Mouse (Mus musculus) regulatory T cell (primary cell): ENCODE results near the gene Slc46a3.
"Not testable (repeated sequence)": the region's sequence is repeated elsewhere in the genome, so short reads cannot be mapped to it uniquely, and the experiment has no call there.

Experiments
- in situ Hi-C: fragments of 300-600 bp; cut with MboI, MseI; formaldehyde crosslinking; loops from one replicate; pipeline ENCODE4 v1.15.1; 2025; ENCODE audit warnings: high pct_unique_total_duplicates

Gene Slc46a3

DNA sequence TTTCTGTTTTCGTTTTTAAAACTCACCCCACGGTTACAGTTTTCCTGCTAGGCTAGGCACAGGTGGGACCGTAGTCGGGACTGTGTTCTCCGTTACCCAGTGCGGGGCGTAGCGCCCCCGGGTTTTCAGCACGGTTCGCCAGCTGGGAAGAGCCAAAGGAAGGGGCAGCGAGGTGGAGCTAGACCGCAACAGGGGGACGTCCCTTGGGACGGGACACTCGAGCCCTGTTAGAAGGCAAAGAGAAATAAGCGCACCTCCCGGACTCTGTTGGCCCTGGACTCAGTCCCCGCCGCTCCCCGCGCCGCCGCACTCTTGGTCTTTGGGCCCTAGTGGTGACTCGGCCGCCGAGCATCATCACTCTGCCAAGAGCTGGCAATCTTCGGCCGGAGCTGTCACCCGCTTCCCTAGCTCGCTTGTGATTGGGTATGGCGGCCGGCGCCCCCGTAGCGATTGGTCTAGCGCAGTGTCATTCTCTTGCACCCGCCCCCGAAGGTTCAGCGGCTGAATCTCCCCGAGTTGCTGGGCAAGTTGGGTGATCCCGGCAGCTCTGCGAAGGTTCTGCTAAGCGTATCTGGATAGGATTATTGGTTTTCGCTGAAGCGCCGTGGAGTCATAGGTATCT, at the start of gene Slc46a3:
TSS of gene Slc46a3 (minus strand) at position 361 of the 622 bp plus-strand sequence.
- in situ Hi-C loops: no loop called here

- in situ Hi-C loops: loop anchor here (25.0 kb wide), 1 partner anchor 1652 kb away; no protein-coding TSS in a partner anchor
Observed at GRCm38 (mm10) chr5:147939226-147939625, 44.6 kb upstream of the Slc46a3 start.

GRCm38 (mm10) chr5:147935096-147935495, 40.5 kb upstream of the Slc46a3 start:
- in situ Hi-C loops: loop anchor here (25.0 kb wide), 1 partner anchor 1648 kb away; no protein-coding TSS in a partner anchor

DNA sequence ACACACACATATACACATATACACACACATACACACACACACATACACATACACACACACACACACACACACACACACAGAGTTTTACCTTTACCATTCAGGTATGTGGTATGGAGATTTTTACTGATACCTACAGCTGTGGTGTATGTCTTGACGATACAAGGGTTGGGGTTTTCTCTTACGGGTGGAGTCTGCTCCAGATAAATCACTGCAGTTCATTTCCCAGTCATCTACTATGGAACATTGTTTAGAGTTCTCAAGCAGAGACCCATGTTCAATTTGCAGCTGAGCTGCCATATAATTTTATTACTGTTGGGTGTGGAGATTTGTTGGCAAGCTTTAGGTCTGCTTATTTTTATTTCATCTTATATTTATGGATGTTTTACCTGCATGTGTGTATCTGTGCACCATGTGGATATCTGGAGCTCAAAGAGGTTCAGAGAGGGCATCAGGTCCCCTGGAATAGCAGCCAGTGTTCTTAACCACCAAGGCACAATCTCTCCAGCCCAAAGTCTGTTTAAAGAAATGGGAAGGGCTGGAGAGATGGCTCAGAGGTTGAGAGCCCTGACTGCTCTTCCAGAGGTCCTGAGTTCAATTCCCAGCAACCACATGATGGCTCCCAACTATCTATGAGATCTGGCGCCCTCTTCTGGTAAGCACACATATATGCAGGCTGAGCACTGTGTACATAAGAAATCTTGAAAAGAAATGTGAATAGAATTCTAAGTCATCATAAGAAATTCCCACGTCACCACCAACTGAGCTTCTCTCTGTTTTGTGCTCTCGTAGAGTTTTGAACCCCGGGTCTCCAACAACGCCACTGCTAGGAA, 34.3 kb upstream of the Slc46a3 start:
- in situ Hi-C loops: loop anchor here (25.0 kb wide), 1 partner anchor 1642 kb away; no protein-coding TSS in a partner anchor

GRCm38 (mm10) chr5:147925935-147926604, 31.5 kb upstream of the Slc46a3 start:
- in situ Hi-C loops: loop anchor here (25.0 kb wide), 1 partner anchor 1639 kb away; no protein-coding TSS in a partner anchor

DNA sequence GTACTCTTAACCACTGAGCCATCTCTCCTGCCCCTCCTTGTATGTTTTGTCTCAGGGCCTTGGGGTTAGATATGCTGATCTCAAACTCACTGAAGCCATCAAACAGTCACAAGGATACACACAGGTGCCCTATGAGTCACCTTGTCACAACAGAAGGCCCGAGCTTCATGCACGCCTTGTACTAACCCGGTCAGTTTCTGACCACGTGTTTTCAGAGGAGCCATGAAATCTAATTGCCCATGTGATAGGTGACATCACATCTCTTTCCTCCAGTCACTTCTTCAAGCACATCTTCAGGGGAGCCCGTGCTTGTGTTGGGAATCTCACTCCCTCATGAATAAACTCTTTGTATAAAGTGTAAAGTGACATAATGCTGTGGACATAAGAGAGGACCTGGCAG, 30.0 kb upstream of the Slc46a3 start:
- in situ Hi-C loops: loop anchor here (25.0 kb wide), 1 partner anchor 1637 kb away; no protein-coding TSS in a partner anchor

- in situ Hi-C loops: no loop called here
Observed at GRCm38 (mm10) chr5:147918044-147918846, 23.6 kb upstream of the Slc46a3 start.

DNA sequence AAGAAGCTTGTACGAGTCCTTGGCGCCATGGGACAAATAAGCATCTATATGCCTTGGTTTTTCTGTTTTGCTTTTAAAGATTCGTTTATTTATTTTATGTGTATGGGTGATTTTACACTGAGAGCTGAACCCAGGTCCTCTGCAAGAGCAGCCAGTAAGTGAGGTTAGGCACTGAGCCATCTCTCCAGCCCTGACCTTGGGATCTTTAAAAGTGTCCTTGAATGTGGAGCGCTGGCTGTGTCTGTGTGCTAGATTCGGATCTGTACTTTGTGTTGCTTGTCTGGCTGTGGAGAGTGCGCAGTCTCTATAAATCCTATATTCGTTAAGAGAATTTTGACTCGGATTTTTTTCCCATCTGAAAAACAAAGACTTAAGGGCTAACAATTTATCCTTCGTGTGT, 21.6 kb upstream of the Slc46a3 start:
- in situ Hi-C loops: no loop called here

GRCm38 (mm10) chr5:147915038-147915566, 20.5 kb upstream of the Slc46a3 start:
- in situ Hi-C loops: no loop called here

- in situ Hi-C loops: no loop called here
Observed at GRCm38 (mm10) chr5:147913241-147913842, 18.7 kb upstream of the Slc46a3 start.

DNA sequence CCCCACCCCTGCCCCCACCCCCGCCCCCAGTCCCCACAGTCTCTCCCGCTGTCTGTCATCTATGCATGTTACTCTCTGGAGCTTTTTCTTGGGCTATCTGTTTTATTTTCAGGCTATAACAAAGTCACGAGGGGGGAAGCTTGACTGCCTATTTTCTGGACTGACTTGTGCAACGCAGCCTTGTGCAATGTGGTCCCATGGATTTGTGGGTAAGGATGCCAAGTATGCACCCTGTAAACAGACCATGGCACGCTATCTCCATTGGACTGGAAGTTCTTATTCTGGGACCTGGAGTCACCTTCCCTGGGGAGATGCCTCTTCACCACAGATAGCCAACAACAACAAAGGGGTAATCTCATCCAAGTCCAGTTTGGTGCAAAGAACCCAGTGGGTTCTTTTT, 17.1 kb upstream of the Slc46a3 start:
- in situ Hi-C loops: no loop called here

DNA sequence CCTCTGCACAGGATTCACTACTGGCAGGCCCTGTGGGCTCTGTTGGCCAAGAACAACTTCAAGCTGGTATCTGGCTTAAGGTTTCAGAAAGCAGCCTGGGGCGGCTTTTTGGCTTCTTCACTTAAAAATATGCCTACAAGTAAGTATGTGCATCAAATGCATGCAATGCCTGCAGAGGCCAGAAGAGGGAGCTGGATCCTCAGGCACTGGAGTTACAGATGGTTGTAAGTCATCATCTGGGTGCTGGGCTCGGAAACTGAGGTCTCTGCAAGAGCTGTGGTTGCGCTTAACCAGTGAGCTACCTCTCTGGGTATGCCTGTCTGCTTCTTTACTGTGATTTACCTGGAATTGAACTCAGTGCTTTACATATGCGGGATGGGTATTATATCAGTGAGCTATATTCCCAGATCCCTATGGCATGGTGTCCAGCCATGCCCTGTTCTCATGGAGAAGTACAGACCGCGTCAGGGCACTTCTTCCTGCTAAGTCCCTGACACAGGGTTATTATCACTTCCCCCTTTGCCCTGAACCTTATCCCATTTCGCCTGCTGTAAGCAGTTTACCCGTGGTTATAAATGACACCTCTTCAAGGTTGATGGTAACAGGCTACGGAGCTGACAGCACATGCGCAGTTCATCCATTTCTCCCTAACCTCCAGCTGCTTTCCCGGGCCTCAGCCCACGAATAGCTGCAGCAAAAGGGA, 16.3 kb upstream of the Slc46a3 start:
- in situ Hi-C loops: no loop called here

- in situ Hi-C loops: no loop called here
Observed at GRCm38 (mm10) chr5:147907851-147908250, 13.2 kb upstream of the Slc46a3 start.

DNA sequence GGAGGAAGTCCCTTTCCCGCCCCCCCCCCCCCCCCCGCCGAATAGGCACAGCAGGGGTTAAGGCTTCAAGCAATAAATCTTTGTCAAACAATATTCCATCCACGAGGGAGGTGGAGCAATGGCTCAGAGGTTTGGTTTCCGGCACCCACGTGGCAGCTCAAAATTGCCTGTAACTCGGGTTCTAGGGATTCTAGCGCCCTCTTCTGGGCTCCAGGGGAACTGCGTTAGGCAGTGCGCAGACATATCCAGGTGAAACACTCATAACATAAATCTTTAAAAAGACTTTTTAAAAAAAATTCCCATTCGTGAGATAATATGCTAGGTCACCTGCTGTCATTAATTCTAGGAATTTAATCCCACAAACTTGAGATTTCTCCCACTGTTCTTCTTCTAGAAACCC, 12.5 kb upstream of the Slc46a3 start:
- in situ Hi-C loops: no loop called here

DNA sequence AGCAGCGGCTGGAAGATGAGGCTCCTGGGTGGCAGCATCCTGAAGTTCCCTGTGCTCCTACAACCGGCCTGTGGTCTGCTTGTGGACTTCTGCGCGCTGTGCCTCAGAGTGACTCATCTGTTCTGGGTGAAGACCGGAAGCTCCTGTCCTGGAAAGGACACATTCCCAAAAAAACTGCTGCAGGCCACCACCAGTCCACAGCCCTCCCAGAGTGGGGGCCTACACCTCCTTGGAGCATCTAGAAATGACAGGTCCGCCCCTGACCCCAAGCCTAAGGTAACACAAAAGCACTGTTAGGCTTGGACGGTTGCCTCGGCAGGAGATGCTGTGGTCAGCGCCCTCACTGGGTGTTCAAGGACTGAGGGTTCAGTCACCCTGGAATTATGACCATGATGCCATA, 8.6 kb upstream of the Slc46a3 start:
- in situ Hi-C loops: no loop called here

DNA sequence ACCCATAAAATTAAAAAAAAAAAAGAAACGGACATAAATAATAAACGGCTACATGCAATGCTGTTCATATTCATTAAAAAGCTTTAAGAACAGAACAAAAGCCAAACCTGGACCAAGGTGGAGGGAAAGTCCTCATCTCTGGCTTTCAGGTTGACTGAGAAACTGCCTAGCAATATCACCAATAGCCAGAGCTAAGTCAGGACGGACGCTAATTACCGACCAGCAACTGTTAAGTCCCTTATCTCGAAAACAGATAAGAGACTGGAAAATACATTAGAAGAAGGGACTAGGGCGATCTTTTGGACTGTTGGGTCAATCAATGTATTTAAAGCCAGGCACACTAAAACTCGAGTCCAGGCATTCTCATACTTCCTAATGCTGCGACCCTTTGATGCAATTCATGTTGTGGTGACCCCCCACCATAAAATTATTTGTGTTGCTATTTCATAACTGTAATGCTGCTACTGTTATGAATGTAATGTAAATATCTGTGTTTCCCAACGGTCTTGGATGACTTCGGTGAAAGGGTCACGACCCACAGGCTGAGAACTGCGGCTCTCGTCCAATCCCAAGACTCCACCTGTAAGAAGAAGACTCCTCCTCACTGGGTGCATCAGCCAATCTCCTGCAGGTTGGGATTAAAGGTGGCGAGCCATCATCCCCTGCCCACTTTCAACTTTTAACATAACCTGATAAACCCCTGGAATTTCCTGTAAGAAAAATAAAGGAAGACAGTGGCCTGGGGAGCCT, 7.6 kb upstream of the Slc46a3 start:
- in situ Hi-C loops: no loop called here

DNA sequence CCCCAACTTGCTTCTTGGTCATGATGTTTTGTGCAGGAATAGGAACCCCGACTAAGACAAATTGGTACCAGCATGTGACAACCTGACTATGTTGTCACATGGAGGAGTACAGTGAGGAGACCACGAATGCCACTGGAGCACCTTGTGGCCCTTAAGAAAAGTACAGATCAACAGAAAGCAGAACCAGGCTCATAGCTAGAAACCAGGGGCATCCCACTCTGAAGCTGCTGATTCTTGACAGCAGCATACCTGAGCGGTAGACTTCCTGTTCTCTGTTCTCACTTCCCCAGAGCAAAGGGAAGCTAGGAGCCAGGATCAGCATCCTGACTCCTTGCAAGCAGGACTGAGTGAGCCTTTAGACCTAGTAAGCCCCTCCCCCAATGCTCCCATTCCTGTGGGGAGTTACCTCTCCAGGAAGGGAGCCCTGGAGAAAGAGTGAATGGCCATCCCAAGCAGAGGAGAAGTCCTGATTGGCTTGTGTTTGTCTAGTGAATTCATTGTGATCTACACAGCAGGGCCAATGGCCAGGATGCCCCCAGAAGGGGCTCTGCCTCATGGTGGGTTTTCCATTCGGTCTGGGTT, 4.4 kb upstream of the Slc46a3 start:
- in situ Hi-C loops: no loop called here

GRCm38 (mm10) chr5:147898254-147898653, 3.6 kb upstream of the Slc46a3 start:
- in situ Hi-C loops: no loop called here

DNA sequence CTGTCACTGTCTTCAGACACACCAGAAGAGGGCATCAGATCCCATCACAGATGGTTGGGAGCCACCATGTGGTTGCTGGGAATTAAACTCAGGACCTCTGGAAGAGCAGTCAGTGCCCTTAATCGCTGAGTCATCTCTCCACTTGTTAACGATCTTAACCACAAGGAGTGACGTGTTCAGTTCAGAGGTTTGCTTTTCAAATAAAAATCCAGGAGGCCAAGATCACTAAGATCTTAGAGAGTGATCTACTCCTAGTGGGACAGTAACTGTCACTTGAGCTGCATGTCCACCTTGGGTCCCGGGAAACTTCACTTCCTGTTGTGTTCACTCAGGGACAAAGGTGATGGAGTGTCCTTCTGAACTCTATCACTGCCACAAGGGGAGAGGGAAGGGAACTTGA, 1.9 kb upstream of the Slc46a3 start:
- in situ Hi-C loops: not testable (repeated sequence)
